Mouse (Mus musculus): ENCODE measurements at regions not wholly inside any gene's neighbourhood (a gene's known extent, or its start where the extent isn't known, plus 50 kb on each side); places are given as distances from the start of the nearest gene placed in this dataset.
A peak's percentile ranks its signal among the peaks of the same experiment; 100 is the strongest.

- no peaks in the 10 kb centered on the region for H3K9me3 ChIP-seq
- no peaks in the 10 kb centered on the region for H3K36me3 ChIP-seq
- peaks cover 6% of the 10 kb centered on the region for H3K4me1 ChIP-seq (replicated peaks)
- 9% methylated on average over 10 of the region's 10 CpGs for WGBS
- peak; percentile 71; the same call in 1 of the 2 replicates for ATAC-seq (ENCODE audit: low FRiP score)
- peak overlapping the region; percentile 15; the same call in 1 of the 2 replicates for H3K4me2 ChIP-seq
- no peak overlapping the region for H3K9ac ChIP-seq
- no peaks in the 10 kb centered on the region for H3K27me3 ChIP-seq
- H3K4me3 ChIP-seq = no peak overlapping the region
- no peak overlapping the region for H3K27ac ChIP-seq
Observed at GRCm38 (mm10) chr17:79771727-79772126, 56.9 kb upstream of the Cyp1b1 start.

- H3K36me3 ChIP-seq = no peaks in the 10 kb centered on the region
- no peak for ATAC-seq (ENCODE audit: low FRiP score)
- H3K9ac ChIP-seq = no peak overlapping the region
- H3K9me3 ChIP-seq = no peaks in the 10 kb centered on the region
- H3K27ac ChIP-seq = no peak overlapping the region
- H3K4me2 ChIP-seq = no peak overlapping the region
- H3K27me3 ChIP-seq = no peaks in the 10 kb centered on the region
- peaks cover 6% of the 10 kb centered on the region for H3K4me1 ChIP-seq (replicated peaks)
- H3K4me3 ChIP-seq = no peak overlapping the region
- 71% methylated on average over 7 of the region's 7 CpGs for WGBS
Observed at GRCm38 (mm10) chr17:79770911-79771310, 56.0 kb upstream of the Cyp1b1 start.

GRCm38 (mm10) chr17:79769824-79770223 lies 55.0 kb upstream of the Cyp1b1 start:
- 84% methylated on average over 6 of the region's 6 CpGs for WGBS
- Histone ChIP-seq H3K4me1 (replicated peaks) (peaks cover 6% of the 10 kb centered on the region), H3K4me3 (no peak overlapping the region), H3K9me3 (no peaks in the 10 kb centered on the region), H3K27me3 (no peaks in the 10 kb centered on the region), H3K9ac (no peak overlapping the region), H3K4me2 (no peak overlapping the region), H3K36me3 (no peaks in the 10 kb centered on the region), H3K27ac (no peak overlapping the region)
- no peak for ATAC-seq (ENCODE audit: low FRiP score)

- ATAC-seq (ENCODE audit: low FRiP score) = no peak
- Histone ChIP-seq H3K9me3 (no peaks in the 10 kb centered on the region), H3K36me3 (no peaks in the 10 kb centered on the region), H3K9ac (no peak overlapping the region), H3K4me1 (replicated peaks) (peaks cover 6% of the 10 kb centered on the region), H3K4me3 (no peak overlapping the region), H3K27me3 (no peaks in the 10 kb centered on the region), H3K27ac (no peak overlapping the region), H3K4me2 (no peak overlapping the region)
- WGBS = 78% methylated on average over 2 of the region's 2 CpGs
Observed at GRCm38 (mm10) chr17:79768080-79768479, 53.2 kb upstream of the Cyp1b1 start.

- WGBS = 78% methylated on average over 7 of the region's 7 CpGs
- no peak overlapping the region for H3K27ac ChIP-seq
- ATAC-seq (ENCODE audit: low FRiP score) = no peak
Observed at GRCm38 (mm10) chr17:79765061-79765794, 50.4 kb upstream of the Cyp1b1 start.

More at GRCm38 (mm10) chr17:79765061-79765794, 50.4 kb upstream of the Cyp1b1 start:
- H3K4me2 ChIP-seq = no peak overlapping the region
- no peaks in the 10 kb centered on the region for H3K9me3 ChIP-seq
- H3K36me3 ChIP-seq = no peaks in the 10 kb centered on the region
- H3K9ac ChIP-seq = no peak overlapping the region
- no peaks in the 10 kb centered on the region for H3K27me3 ChIP-seq
- H3K4me3 ChIP-seq = no peak overlapping the region
- no peaks in the 10 kb centered on the region for H3K4me1 ChIP-seq (replicated peaks)

Measured in hindbrain, embryonic 13.5 days (tissue).